Mouse (Mus musculus): ENCODE measurements at regions not wholly inside any gene's neighbourhood (a gene's known extent, or its start where the extent isn't known, plus 50 kb on each side); places are given as distances from the start of the nearest gene placed in this dataset.

GRCm38 (mm10) chr8:30797341-30797740 is 2631.2 kb upstream of the 5930422O12Rik start:
- no peak for TF ChIP-seq CTCF (IDR thresholded peaks at IDR 0.05; ENCODE audit: low read depth, low read length)
- TF ChIP-seq TAL1 (conservative IDR thresholded peaks at IDR 0.05; ENCODE audit: low read depth, low read length): no peak
- TF ChIP-seq POLR2AphosphoS5 (IDR thresholded peaks at IDR 0.05; ENCODE audit: insufficient replicate concordance, low read depth, low read length): no peak
